ENCODE assay signal across 1 mouse cellular context in genomic region chr8:11557768-11558629, GRCm38 (mm10).
TF ChIP-seq lines count a peak whose summit lies in the region.

No protein-coding gene starts in this region.

TF ChIP-seq in CH12.LX, 34 proteins besides CTCF, POLR2A, EP300 and RAD21 (continued from another document):
- TF ChIP-seq CHD2 (IDR thresholded peaks at IDR 0.05; ENCODE audit: low read length) (0 out of 2 replicates have a peak, but pooled peaks have one; percentile 5), ELF1 (IDR thresholded peaks at IDR 0.05; ENCODE audit: low read depth, low read length) (peak; percentile 74; the same call in 1 of the 2 replicates), MAX (IDR thresholded peaks at IDR 0.05; ENCODE audit: low read length) (peak; percentile 48; the same call in 1 of the 2 replicates), IRF4 (IDR thresholded peaks at IDR 0.05; ENCODE audit: low read depth, low read length) (peak; percentile 33; the same call in 1 of the 2 replicates), POLR2AphosphoS2 (IDR thresholded peaks at IDR 0.05; ENCODE audit: low read depth, low read length) (peak; percentile 99), MEF2A (IDR thresholded peaks at IDR 0.05; ENCODE audit: borderline replicate concordance, low read depth, low read length) (peak; percentile 49; the same call in 1 of the 2 replicates), ETS1 (conservative IDR thresholded peaks at IDR 0.05; ENCODE audit: low read depth, low read length) (no peak; the same call in 1 of the 2 replicates), BHLHE40 (IDR thresholded peaks at IDR 0.05; ENCODE audit: low read depth, low read length) (peak; percentile 38; the same call in 1 of the 2 replicates), ZKSCAN1 (IDR thresholded peaks at IDR 0.05; ENCODE audit: borderline replicate concordance, low read depth, low read length) (no peak), E2F4 (IDR thresholded peaks at IDR 0.05; ENCODE audit: insufficient replicate concordance, low read depth, low read length) (no peak), ZMIZ1 (IDR thresholded peaks at IDR 0.05; ENCODE audit: low read depth, low read length) (peak; percentile 100), NRF1 (IDR thresholded peaks at IDR 0.05; ENCODE audit: low read depth, low read length) (no peak), SMC3 (IDR thresholded peaks at IDR 0.05; ENCODE audit: low read depth, low read length) (no peak), GABPA (IDR thresholded peaks at IDR 0.05; ENCODE audit: insufficient replicate concordance, low read depth, low read length) (no peak), RCOR1 (conservative IDR thresholded peaks at IDR 0.05; ENCODE audit: low read depth, low read length) (0 out of 2 replicates have a peak, but pooled peaks have one; percentile 20), MYC (IDR thresholded peaks at IDR 0.05; ENCODE audit: low read depth, low read length) (no peak), MAFK (IDR thresholded peaks at IDR 0.05; ENCODE audit: insufficient replicate concordance, low read length) (no peak)
TF ChIP-seq in CH12.LX: peak in this region for 18.
